Mouse (Mus musculus): ENCODE data around the gene Aida. TPM values are rescaled to one million over a fixed set of nuclear protein-coding genes. Genes with fewer than 3 reads are reported as not detected.

Gene Aida
- polyA plus RNA-seq (2016; fragmentation: Nextera tagmentation; extraction: Ambion mirVana) = 72.7 and 74.3 TPM in 2 replicates

DNA sequence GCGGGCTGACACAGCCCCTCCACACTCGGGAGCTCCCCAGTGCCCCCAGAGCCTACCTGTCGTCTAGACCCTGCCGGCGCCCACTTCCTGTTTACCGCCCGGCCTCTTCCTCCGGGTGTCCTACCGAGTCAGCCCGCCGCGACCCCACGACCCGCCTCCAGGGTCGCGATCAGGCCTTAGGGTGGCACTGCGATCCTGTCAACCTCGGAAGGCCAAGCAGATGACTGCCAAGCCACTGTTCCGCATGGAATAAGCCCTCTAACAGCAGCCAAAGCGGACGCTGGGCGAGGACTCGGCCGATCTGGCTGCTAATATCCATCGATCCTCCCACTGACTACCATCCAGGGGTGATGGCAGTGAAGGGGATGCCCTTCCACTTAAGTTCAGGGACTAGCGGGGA, at the start of gene Aida:
TSS of gene Aida (plus strand) at position 126 of the 400 bp plus-strand sequence.
- H3K27ac ChIP-seq = peak within 1 kb of the TSS; percentile 77
- H3K4me2 ChIP-seq (replicated peaks) = peak within 1 kb of the TSS; percentile 54
- H3K4me3 ChIP-seq = peak within 1 kb of the TSS; percentile 47
- no peaks in the 10 kb centered on the region for H3K4me1 ChIP-seq
- H3K36me3 ChIP-seq = peaks cover 11% of the 10 kb centered on the region
- under 1% methylated on average over 26 of the region's 26 CpGs for WGBS
- H3K9ac ChIP-seq = peak within 1 kb of the TSS; percentile 61
- no peaks in the 10 kb centered on the region for H3K9me3 ChIP-seq (replicated peaks)
- ATAC-seq (ENCODE audit: low FRiP score) = peak; percentile 11
- no peaks in the 10 kb centered on the region for H3K27me3 ChIP-seq

DNA sequence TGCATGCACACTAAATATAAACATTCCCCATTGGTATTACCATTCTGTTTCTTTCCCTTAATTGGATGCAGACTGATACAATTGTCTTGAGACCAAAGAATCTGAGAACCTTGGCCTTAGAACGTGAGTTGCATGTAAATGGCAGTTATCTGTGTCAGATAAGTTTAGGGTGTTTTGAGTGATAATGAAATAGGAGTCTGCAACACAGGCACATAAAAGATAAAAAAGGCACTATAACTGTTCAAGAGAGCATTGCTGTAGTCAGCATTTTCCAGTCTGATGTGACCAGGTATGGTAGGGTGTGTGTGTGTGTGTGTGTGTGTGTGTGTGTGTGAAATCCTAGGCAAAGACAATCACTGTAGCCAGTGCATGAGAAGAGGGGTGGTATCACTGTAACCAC, 48.2 kb upstream of the Aida start:
- H3K4me2 ChIP-seq (replicated peaks) = no peak overlapping the region
- WGBS = 46% methylated on average over 1 of the region's 1 CpGs

DNA sequence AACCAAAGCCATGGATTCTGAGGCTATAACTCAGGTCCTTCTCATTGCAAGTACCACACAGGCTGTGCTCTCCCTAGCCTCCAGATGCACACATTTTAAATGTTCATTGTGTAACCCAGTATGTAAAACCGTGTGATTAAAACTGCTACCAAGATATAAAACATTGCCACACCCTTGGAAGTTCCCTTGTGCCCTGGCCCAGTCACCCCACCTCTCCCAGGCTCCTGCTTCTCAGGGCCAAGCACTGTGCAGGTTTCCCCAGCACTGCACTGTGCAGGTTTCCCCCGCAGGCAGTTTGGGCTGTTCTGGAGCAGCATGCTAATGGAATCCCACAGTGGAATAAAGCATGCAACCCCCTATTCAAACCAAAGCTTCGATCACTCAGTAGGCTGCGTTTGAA, 45.8 kb upstream of the Aida start:
- ATAC-seq (ENCODE audit: low FRiP score) = no peak
- Histone ChIP-seq H3K4me2 (replicated peaks) (no peak overlapping the region), H3K36me3 (no peaks in the 10 kb centered on the region), H3K27ac (no peak overlapping the region), H3K4me1 (peaks cover 13% of the 10 kb centered on the region), H3K9ac (no peak overlapping the region), H3K27me3 (no peaks in the 10 kb centered on the region), H3K4me3 (no peak overlapping the region), H3K9me3 (replicated peaks) (no peaks in the 10 kb centered on the region)
- WGBS = 76% methylated on average over 4 of the region's 4 CpGs

More for the DNA sequence above, 48.2 kb upstream of the Aida start:
- peaks cover 13% of the 10 kb centered on the region for H3K4me1 ChIP-seq
- peaks cover 4% of the 10 kb centered on the region; the same call in 1 of the 2 replicates for H3K9me3 ChIP-seq (replicated peaks)
- no peak overlapping the region for H3K4me3 ChIP-seq
- ATAC-seq (ENCODE audit: low FRiP score) = no peak
- no peaks in the 10 kb centered on the region for H3K36me3 ChIP-seq
- no peak overlapping the region for H3K9ac ChIP-seq
- H3K27ac ChIP-seq = no peak overlapping the region
- no peaks in the 10 kb centered on the region for H3K27me3 ChIP-seq

DNA sequence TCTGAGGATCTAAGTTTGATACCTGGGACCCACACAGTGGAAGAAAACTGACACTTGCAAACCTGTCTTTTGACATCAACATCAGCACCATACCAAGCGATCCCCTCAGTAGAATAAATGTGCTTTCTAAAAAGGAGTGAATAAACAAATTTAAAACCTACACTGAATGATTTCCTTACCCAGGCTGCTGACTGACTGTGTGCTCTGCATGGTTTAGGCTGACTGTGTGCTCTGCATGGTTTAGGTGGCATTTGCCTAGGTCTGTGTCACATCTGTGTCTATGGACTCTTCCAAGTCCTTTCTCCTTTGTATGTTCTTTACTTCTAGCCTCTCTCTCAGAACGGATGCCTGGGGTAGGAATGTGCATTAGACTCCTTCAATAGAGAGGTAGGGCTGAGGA, 44.6 kb upstream of the Aida start:
- peaks cover 11% of the 10 kb centered on the region for H3K4me1 ChIP-seq
- no peaks in the 10 kb centered on the region for H3K9me3 ChIP-seq (replicated peaks)
- WGBS = 73% methylated on average over 2 of the region's 2 CpGs
- H3K4me3 ChIP-seq = no peak overlapping the region
- no peak overlapping the region for H3K4me2 ChIP-seq (replicated peaks)
- ATAC-seq (ENCODE audit: low FRiP score) = no peak
- no peaks in the 10 kb centered on the region for H3K36me3 ChIP-seq
- no peak overlapping the region for H3K9ac ChIP-seq
- H3K27ac ChIP-seq = peak overlapping the region; percentile 17; the same call in 1 of the 2 replicates
- H3K27me3 ChIP-seq = no peaks in the 10 kb centered on the region

DNA sequence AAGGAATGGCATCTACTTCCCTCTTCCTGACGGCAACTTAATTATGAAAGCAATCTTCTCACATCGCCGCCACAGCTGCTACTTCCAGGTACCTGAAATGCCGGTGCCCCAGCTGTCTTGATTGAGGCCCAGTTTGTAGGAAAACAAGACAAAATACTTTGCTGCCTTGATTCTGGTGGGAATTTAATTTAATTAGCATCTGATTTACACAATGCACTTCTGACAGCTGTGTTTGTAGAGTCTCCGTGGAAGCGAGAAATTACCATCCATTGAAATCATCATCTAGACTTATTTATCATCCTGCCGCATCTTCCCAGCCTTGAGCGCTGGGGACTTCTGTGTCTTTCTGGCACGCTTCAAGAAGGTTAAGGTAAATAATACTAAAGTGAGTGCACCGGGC, 43.8 kb upstream of the Aida start:
- H3K27me3 ChIP-seq = no peaks in the 10 kb centered on the region
- H3K9ac ChIP-seq = no peak overlapping the region
- H3K4me3 ChIP-seq = no peak overlapping the region
- peaks cover 9% of the 10 kb centered on the region for H3K4me1 ChIP-seq
- whole genome bisulfite sequencing = 37% methylated on average over 10 of the region's 10 CpGs
- no peak overlapping the region for H3K4me2 ChIP-seq (replicated peaks)
- H3K9me3 ChIP-seq (replicated peaks) = no peaks in the 10 kb centered on the region
- peak; percentile 68 for ATAC-seq (ENCODE audit: low FRiP score)
- peak overlapping the region; percentile 52; the same call in 1 of the 2 replicates for H3K27ac ChIP-seq
- H3K36me3 ChIP-seq = no peaks in the 10 kb centered on the region

DNA sequence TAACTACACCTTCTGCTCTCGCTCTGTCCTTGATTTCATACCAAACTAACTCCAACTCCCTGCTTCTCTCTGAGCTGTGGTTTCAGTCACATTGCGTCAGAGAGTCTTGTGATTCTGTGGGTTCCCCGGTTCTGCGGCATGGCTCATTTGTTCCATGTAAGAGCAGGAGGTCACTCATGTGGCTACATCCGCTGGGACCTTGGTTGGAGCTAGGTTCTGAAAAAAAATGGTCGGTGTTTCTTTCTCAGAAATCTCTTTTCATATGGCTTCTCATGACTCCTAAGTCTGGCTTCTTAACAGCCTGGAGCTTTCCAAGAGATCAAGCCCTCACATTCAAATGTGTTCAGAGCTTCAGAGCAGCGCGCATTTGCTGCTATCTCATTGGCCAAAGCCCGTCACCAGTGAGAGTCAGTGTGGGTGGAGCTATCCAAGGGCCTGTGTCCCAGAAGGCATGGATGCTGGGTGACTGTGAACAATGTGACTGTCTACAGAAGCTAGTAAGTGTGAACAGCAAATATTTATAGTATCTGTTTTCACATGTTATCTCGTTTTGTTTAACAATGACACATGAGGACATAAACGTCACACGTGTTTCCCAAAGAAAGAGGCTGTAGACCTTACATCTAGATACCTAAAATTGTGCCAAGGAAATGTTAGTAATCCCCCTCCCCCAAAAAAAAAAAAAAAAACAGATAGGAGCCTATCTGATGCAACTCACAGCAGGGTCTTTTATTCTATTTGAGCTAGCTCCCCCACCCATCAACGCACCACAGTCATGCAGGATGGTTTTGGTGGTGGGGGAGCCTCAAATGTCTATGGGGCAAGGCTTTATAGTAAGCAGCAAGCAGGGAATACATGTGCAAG, 32.0 kb upstream of the Aida start:
- H3K27ac ChIP-seq = no peak overlapping the region
- H3K4me1 ChIP-seq = no peaks in the 10 kb centered on the region
- H3K9ac ChIP-seq = no peak overlapping the region
- no peak for ATAC-seq (ENCODE audit: low FRiP score)
- no peaks in the 10 kb centered on the region for H3K36me3 ChIP-seq
- no peak overlapping the region for H3K4me3 ChIP-seq
- H3K9me3 ChIP-seq (replicated peaks) = no peaks in the 10 kb centered on the region
- WGBS = 83% methylated on average over 13 of the region's 13 CpGs
- no peak overlapping the region for H3K4me2 ChIP-seq (replicated peaks)
- no peaks in the 10 kb centered on the region for H3K27me3 ChIP-seq

DNA sequence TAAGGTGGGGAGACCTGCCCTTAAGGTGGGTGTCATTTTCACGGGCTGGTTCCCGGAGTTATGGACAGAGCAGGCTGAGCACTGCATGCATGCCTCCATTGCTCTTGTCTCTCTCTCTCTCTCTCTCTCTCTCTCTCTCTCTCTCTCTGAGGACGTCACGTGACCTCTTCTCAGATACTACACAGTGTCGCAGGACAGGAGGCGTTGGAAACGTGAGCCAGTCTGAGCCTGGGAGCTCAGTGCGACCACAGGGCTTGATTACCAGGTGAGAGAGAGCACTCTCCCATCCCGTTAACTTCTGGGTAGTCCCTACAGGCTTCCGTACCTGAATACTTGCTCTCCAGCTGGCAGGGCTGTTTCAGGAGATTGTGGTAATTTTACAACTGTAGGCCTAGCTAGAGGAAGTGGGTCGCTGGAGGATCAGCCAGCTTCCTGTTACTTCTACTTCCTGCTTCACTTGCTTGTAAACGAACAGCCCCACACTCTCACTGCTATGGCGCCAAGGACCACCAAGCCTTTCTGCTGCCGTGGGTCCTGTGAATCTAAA, 30.4 kb upstream of the Aida start:
- H3K36me3 ChIP-seq = no peaks in the 10 kb centered on the region
- no peaks in the 10 kb centered on the region for H3K4me1 ChIP-seq
- H3K4me3 ChIP-seq = no peak overlapping the region
- H3K27ac ChIP-seq = no peak overlapping the region
- no peak overlapping the region for H3K4me2 ChIP-seq (replicated peaks)
- no peak overlapping the region for H3K9ac ChIP-seq
- H3K9me3 ChIP-seq (replicated peaks) = no peaks in the 10 kb centered on the region
- H3K27me3 ChIP-seq = no peaks in the 10 kb centered on the region
- ATAC-seq (ENCODE audit: low FRiP score) = no peak
- 73% methylated on average over 14 of the region's 14 CpGs for whole genome bisulfite sequencing

DNA sequence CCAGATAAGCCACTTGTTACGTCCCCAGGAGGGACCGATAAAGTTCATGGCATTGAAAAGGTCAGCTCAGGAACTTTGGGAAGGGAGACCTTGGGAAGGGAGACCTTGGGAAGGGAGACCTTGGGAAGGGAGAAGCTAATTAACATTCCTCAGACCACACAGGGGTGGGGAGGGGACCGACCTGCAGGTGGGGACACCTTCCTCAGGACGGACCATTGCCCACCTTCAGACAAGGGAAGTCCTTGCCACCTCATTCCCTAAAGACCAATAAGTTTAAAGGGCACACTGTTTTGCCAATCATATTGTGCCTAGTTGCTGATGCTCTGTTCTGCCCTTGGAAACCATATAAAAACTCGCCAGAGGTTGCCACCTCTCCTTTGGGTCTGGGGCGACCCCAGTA, 28.7 kb upstream of the Aida start:
- Histone ChIP-seq H3K4me3 (no peak overlapping the region), H3K27ac (no peak overlapping the region), H3K4me2 (replicated peaks) (no peak overlapping the region), H3K9me3 (replicated peaks) (no peaks in the 10 kb centered on the region), H3K36me3 (no peaks in the 10 kb centered on the region), H3K9ac (no peak overlapping the region), H3K27me3 (no peaks in the 10 kb centered on the region), H3K4me1 (no peaks in the 10 kb centered on the region)
- 76% methylated on average over 6 of the region's 6 CpGs for WGBS
- ATAC-seq (ENCODE audit: low FRiP score) = no peak

DNA sequence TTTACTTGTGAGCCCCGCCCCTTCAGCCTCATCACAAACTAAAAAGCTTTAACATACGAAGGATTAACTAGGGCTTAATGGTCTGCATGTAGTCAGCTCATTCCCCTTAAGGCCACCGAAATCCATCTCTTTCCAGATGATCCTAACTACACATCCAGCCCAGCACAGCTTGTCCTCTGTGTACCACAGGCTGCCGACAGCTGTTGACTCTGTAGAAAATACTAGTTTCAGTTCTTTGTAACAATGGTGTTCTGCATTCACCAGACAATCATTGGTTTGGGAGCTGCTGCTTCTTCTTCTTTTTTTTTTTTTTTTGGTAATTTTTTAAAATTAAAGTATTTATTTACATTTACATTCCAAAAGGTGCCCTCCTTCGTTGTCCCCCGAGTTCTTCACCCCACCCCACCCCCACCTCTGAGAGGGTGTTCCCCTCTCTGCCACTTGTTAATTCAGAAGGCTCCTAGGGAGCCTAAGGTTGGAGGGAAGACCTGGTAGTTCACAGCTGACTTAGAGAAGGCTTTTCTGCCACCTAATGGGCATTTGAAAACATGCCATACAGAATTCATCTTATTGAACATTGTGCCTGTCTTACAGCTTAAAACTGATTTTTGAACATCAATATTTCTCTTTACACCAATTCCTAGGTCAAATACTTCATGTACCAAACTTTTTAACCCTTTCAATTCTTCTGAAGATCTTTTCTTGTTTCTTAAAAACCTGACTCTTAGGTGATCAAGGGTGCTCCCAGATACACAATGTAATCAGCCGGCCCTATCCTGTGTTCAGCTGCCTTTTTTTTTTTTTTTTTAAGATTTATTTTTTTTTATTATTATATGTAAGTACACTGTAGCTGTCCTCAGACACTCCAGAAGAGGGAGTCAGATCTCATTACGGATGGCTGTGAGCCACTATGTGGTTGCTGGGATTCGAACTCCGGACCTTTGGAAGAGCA, 23.2 kb upstream of the Aida start:
- H3K4me3 ChIP-seq = no peak overlapping the region
- no peak for ATAC-seq (ENCODE audit: low FRiP score)
- 60% methylated on average over 10 of the region's 10 CpGs for WGBS
- no peaks in the 10 kb centered on the region for H3K27me3 ChIP-seq
- no peak overlapping the region for H3K27ac ChIP-seq
- H3K4me2 ChIP-seq (replicated peaks) = no peak overlapping the region
- no peak overlapping the region for H3K9ac ChIP-seq
- peaks cover 14% of the 10 kb centered on the region; the same call in 1 of the 2 replicates for H3K36me3 ChIP-seq
- H3K4me1 ChIP-seq = no peaks in the 10 kb centered on the region
- no peaks in the 10 kb centered on the region for H3K9me3 ChIP-seq (replicated peaks)

DNA sequence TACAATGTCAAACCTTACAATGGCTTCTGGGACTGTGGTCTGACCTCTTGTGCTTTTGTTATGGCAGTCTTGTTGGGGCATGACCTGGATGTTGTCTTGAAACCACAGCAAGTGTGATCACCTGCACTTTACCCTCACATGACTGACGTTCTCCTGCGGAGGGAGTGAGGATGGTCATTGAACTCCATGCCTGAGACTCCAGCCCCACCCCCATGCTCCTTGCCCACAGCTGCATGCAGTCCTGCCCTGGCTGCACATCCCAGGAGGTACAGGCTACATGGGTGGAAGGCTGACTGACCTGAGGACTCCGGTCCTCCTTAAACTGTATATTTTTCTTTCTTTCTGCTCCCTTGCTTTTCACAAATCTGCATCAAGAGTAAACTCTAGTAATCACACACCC, 22.0 kb upstream of the Aida start:
- Histone ChIP-seq H3K27me3 (no peaks in the 10 kb centered on the region), H3K27ac (no peak overlapping the region), H3K4me1 (no peaks in the 10 kb centered on the region), H3K4me2 (replicated peaks) (no peak overlapping the region), H3K9ac (no peak overlapping the region), H3K36me3 (peaks cover 23% of the 10 kb centered on the region), H3K9me3 (replicated peaks) (no peaks in the 10 kb centered on the region), H3K4me3 (no peak overlapping the region)
- WGBS = 69% methylated on average over 3 of the region's 3 CpGs
- no peak for ATAC-seq (ENCODE audit: low FRiP score)

DNA sequence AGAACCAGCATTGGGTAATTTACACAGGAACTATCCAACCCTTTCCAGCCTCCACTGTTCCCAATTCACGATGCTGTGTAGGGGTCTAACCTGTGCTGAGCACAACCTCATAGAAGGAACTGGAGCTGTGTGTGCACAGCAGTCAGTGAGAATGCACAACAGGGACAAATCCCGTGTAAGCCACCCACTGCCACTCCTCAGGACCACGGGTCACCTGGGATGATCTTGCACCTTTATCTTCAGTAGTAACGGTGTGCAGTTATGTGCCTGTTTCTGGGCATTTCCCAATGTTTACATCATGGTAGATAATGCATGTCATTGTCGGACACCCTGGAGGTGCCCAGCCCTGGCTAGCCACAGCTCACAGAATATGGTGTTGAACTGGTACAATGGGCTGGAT, 20.6 kb upstream of the Aida start:
- Histone ChIP-seq H3K4me2 (replicated peaks) (no peak overlapping the region), H3K9ac (no peak overlapping the region), H3K27me3 (no peaks in the 10 kb centered on the region), H3K27ac (no peak overlapping the region), H3K4me1 (no peaks in the 10 kb centered on the region), H3K9me3 (replicated peaks) (no peaks in the 10 kb centered on the region), H3K36me3 (peaks cover 36% of the 10 kb centered on the region), H3K4me3 (no peak overlapping the region)
- ATAC-seq (ENCODE audit: low FRiP score) = no peak
- 81% methylated on average over 5 of the region's 5 CpGs for WGBS

DNA sequence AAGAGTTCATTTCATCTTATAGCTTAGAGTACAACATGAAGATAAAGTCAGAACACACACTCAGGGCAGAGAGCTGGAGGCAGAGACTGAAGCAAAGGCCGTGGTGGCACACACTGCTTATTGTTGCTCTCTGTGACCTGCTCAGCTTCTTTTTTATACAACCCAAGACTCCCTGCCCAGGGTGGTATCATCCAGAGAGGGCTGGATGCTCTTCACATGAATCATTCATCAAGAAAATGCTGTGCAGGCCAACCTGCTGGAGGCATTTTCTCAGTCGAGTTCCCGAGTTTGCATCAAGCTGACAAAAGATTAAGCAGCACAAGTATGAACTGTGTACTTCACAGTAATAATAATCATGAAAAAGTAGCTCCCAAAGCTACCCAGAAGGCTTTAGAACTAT, 8.0 kb upstream of the Aida start:
- Histone ChIP-seq H3K4me3 (no peak overlapping the region), H3K9ac (no peak overlapping the region), H3K27me3 (no peaks in the 10 kb centered on the region), H3K9me3 (replicated peaks) (no peaks in the 10 kb centered on the region), H3K4me1 (no peaks in the 10 kb centered on the region), H3K27ac (no peak overlapping the region), H3K36me3 (peaks cover 81% of the 10 kb centered on the region), H3K4me2 (replicated peaks) (no peak overlapping the region)
- 82% methylated on average over 3 of the region's 3 CpGs for WGBS
- ATAC-seq (ENCODE audit: low FRiP score) = no peak
